Mouse (Mus musculus) limb, embryonic 11.5 days (tissue): ENCODE data around the gene Clrn3. TPM values are rescaled to one million over a fixed set of nuclear protein-coding genes. Genes with fewer than 3 reads are reported as not detected.
"Not testable (repeated sequence)": the region's sequence is repeated elsewhere in the genome, so short reads cannot be mapped to it uniquely, and the experiment has no call there.

Experiments used
- ATAC-seq: fragments of 200-750 bp; cut with Nextera tagmentation; 2 replicates; pipeline ENCODE4 v1.8.0; 2017; ENCODE audit warnings: low read depth; ENCODE audit not compliant: insufficient number of reproducible peaks, low FRiP score, low TSS enrichment
- DNase-seq: peaks from one replicate; pipeline ENCODE4 v3.0.0-alpha.2; 2015; ENCODE audit warnings: low spot score
- H3K27ac ChIP-seq: fragments of 300-500 bp; sonication (generic); replicated peaks from 2 replicates; pipeline ENCODE4 v1.5.1; 2014; ENCODE audit warnings: low read depth, mild to moderate bottlenecking, low read length
- H3K27me3 ChIP-seq: fragments of 300-500 bp; sonication (generic); 2 replicates; pipeline ENCODE4 v1.6.1; 2014; ENCODE audit warnings: mild to moderate bottlenecking, low read length, mixed read lengths; ENCODE audit not compliant: control insufficient read depth, insufficient read depth
- H3K36me3 ChIP-seq: fragments of 300-500 bp; sonication (generic); 2 replicates; pipeline ENCODE4 v1.6.1; 2014; ENCODE audit warnings: mild to moderate bottlenecking, low read length, moderate library complexity, mixed read lengths; ENCODE audit not compliant: control insufficient read depth, insufficient read depth
- H3K4me1 ChIP-seq: fragments of 300-500 bp; sonication (generic); 2 replicates; pipeline ENCODE4 v1.6.1; 2014; ENCODE audit warnings: low read length, mixed read lengths; ENCODE audit not compliant: control insufficient read depth, insufficient read depth
- H3K4me2 ChIP-seq: fragments of 300-500 bp; sonication (generic); 2 replicates; pipeline ENCODE4 v1.6.1; 2014; ENCODE audit warnings: low read depth, mild to moderate bottlenecking, moderate library complexity; ENCODE audit not compliant: severe bottlenecking
- H3K4me3 ChIP-seq: fragments of 300-500 bp; sonication (generic); 2 replicates; pipeline ENCODE4 v1.5.1; 2014; ENCODE audit warnings: low read depth, low read length
- H3K9ac ChIP-seq: fragments of 300-500 bp; sonication (generic); 2 replicates; pipeline ENCODE4 v1.6.1; 2014; ENCODE audit warnings: mild to moderate bottlenecking, low read length
- H3K9me3 ChIP-seq: fragments of 300-500 bp; sonication (generic); 2 replicates; pipeline ENCODE4 v1.6.1; 2016; ENCODE audit warnings: low read length; ENCODE audit not compliant: control insufficient read depth
- WGBS: fragments of 180-500 bp; shearing (Covaris S2); extraction: QIAGEN DNeasy Blood & Tissue Kit; methylation state at CpG from one replicate; pipeline ENCODE4 v1.1.7; 2014; 5-methylcytosine and 5-hydroxymethylcytosine counted together
- polyA plus RNA-seq: library from polyadenylated mRNA; unstranded; fragments of >200 nt; fragmentation: Nextera tagmentation; extraction: Ambion mirVana; gene quantifications from 2 replicates; pipeline ENCODE4 v1.2.1, GENCODE M21; 2014

The Clrn3 gene
- polyA plus RNA-seq, 1 experiment from 2014 or later, result not detected

DNA sequence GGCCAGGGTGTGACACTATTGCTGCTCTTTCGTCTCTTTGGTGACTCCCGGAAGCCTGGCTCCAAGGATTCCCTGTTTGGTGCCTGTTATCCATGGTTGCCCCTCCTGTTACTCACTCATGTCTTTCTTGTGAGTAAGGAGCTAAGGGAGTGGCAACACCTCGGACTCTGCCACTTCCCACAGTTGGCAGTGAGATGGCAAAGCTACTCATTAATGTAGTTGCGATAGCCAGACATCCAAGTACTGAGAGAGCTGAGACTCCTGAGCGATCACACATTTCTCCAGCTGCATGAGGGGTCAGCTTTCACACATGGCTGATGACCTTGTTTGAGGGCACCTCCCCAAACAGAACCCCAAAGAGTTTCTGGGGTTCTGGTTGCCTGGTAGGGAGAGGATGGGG, 18.0 kb downstream of the Clrn3 start:
- H3K27ac ChIP-seq, result no peak overlapping the region
- H3K4me1 ChIP-seq, result no peaks in the 10 kb centered on the region
- H3K4me2 ChIP-seq, result no peak overlapping the region
- no peak overlapping the region for H3K9ac ChIP-seq
- no peaks in the 10 kb centered on the region for H3K36me3 ChIP-seq
- WGBS, result 80% methylated on average over 5 of the region's 5 CpGs
- H3K4me3 ChIP-seq, result no peak overlapping the region
- H3K27me3 ChIP-seq, result no peaks in the 10 kb centered on the region
- DNase-seq (no peak), ATAC-seq (no peak)
- H3K9me3 ChIP-seq, result no peaks in the 10 kb centered on the region

DNA sequence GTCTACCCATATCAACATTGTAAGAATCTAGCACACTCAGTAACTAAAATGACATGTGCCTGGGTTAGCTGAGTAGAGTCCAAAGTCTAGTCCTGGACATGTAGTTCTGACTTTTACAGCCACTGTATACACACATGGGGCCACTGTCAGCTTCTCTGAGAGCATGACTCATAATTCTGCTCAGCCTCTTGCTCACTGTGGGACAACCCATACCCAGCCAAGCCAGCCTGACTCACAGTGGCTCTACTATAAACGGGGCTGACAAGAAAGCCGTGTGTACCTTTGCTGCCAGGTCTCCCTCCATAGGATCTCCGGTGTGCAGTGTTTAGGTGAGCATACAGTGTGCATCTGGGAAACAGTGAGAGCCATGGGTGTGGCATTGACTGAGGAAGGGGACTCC, 19.2 kb downstream of the Clrn3 start:
- Histone ChIP-seq H3K4me3 (no peak overlapping the region), H3K4me2 (no peak overlapping the region), H3K27ac (no peak overlapping the region), H3K9me3 (no peaks in the 10 kb centered on the region), H3K9ac (no peak overlapping the region), H3K27me3 (no peaks in the 10 kb centered on the region), H3K4me1 (no peaks in the 10 kb centered on the region), H3K36me3 (no peaks in the 10 kb centered on the region)
- DNase-seq (no peak), ATAC-seq (no peak)
- 89% methylated on average over 3 of the region's 3 CpGs for WGBS

DNA sequence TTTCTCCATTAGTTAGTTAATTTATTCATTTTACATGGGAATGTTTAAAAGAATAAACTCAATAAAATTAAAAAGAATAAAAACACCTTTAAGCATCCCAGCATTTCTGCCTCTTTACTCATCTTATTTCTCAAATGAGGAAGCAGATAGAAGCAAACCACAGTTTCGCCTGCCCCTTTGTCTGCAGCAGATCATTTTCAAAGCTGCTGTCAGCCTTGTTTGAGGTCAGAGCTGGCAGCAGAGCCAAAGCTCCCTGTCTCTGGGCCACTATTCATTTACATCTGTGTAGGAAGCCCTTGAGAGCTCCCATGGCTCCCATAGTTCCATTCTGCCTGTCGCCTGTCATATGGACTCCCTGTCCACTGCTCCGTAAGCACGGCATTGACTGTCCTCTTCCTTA, 19.9 kb downstream of the Clrn3 start:
- no peaks in the 10 kb centered on the region for H3K36me3 ChIP-seq
- WGBS, result 90% methylated on average over 4 of the region's 4 CpGs
- no peak overlapping the region for H3K4me3 ChIP-seq
- no peaks in the 10 kb centered on the region for H3K27me3 ChIP-seq
- H3K9me3 ChIP-seq, result no peaks in the 10 kb centered on the region
- no peaks in the 10 kb centered on the region for H3K4me1 ChIP-seq
- H3K4me2 ChIP-seq, result no peak overlapping the region
- DNase-seq, result no peak
- no peak for ATAC-seq
- H3K9ac ChIP-seq, result no peak overlapping the region
- H3K27ac ChIP-seq, result no peak overlapping the region

DNA sequence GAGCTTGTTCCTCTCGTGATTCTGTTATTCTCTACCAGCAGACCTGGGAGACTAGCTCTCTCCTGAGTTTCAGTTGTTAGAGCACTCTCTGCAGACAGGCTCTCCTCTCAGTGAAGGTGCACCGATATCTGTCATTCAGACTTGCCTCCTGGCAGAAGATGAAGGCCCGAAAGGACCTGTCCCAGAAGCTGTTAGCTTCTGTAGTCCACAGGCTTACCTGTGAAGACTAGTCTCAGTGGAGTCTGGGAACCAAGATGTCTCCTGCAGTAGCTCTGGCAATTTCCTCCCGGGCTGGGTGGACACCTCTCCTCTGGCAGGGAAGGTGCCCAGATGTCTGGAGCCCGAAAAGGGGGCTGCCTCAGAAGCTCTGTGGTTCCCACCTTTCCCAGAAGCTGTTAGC, 21.9 kb downstream of the Clrn3 start:
- not testable (repeated sequence) for H3K27me3 ChIP-seq, H3K27ac ChIP-seq, H3K9ac ChIP-seq, H3K36me3 ChIP-seq, H3K4me1 ChIP-seq, H3K4me3 ChIP-seq, H3K9me3 ChIP-seq, DNase-seq, ATAC-seq, H3K4me2 ChIP-seq
- 90% methylated on average over 5 of the region's 5 CpGs for WGBS

DNA sequence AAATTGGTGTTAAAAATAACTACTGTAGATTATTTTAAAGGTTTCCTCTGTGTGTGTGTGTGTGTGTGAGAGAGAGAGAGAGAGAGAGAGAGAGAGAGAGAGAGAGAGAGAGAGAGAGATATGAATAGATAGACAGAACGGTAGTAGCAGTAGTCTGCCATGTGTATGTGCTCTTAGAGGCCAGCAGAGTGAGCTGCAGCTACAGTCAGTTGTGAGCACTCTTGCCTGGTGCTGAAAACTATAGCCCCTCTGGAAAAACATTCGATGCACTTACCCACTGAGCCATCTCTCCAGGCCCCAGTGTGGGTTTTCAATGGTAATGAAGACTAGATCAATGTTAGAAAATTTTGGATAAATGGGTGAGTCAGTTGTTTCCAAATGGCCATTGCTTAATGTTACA, 29.1 kb downstream of the Clrn3 start:
- no peak overlapping the region for H3K4me2 ChIP-seq
- 55% methylated on average over 2 of the region's 2 CpGs for WGBS
- no peaks in the 10 kb centered on the region for H3K4me1 ChIP-seq
- ATAC-seq (no peak), DNase-seq (no peak)
- no peak overlapping the region for H3K9ac ChIP-seq
- H3K9me3 ChIP-seq, result no peaks in the 10 kb centered on the region
- H3K27ac ChIP-seq, result no peak overlapping the region
- H3K4me3 ChIP-seq, result no peak overlapping the region
- H3K36me3 ChIP-seq, result no peaks in the 10 kb centered on the region
- H3K27me3 ChIP-seq, result no peaks in the 10 kb centered on the region

DNA sequence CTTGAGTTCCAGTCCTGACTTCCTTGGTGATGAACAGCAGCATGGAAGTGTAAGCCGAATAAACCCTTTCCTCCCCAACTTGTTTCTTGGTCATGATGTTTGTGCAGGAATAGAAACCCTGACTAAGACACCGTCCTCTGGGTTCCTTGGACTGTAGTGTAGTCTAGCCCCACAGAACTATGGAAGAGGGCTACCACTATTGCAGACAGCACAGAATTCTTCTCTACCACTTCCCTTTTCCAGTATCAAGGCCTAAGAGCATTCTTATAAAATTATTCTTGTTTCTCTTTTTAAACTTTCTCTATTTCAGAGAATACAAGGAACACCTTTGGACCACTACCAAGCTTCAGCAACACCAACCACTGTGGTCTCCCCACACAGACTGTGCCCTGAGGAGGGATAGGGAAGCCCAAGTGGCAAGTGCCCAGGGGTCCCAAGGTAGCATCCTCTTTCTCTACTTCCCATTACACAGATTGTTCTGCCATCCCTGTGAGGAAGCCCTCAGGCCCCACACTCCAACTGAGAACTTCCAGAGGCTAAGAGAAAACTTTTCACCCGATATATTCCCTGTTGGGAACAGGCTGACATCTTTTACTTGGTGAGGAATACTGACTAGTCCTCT, 29.8 kb downstream of the Clrn3 start:
- H3K4me2 ChIP-seq, result no peak overlapping the region
- no peaks in the 10 kb centered on the region for H3K36me3 ChIP-seq
- WGBS, result 76% methylated on average over 2 of the region's 3 CpGs
- H3K4me1 ChIP-seq, result no peaks in the 10 kb centered on the region
- H3K27ac ChIP-seq, result no peak overlapping the region
- ATAC-seq (no peak), DNase-seq (no peak)
- no peak overlapping the region for H3K4me3 ChIP-seq
- H3K27me3 ChIP-seq, result no peaks in the 10 kb centered on the region
- no peaks in the 10 kb centered on the region for H3K9me3 ChIP-seq
- no peak overlapping the region for H3K9ac ChIP-seq

DNA sequence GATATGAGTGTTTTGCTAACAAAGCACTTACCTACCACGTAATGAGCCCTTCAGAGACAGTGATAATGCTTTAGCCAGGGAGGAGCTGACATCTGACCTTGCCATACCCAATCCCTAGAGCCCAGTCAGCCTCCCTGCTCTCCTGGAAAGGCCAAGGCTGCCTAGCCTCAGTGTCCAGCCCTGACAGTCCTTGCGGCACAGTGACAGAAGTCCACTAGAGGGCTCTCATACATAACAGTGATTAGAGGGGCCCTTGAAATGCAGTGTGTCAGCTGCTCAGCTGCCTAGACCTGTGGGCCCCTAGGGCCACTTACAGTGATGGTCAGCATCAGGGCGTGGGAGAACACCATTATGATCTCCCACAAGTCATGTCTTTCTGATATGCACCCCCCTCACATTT, 33.2 kb downstream of the Clrn3 start:
- Histone ChIP-seq H3K9me3 (no peaks in the 10 kb centered on the region; the same call in 1 of the 2 replicates), H3K4me2 (no peak overlapping the region), H3K27ac (no peak overlapping the region), H3K4me1 (no peaks in the 10 kb centered on the region), H3K27me3 (no peaks in the 10 kb centered on the region), H3K36me3 (no peaks in the 10 kb centered on the region), H3K9ac (no peak overlapping the region), H3K4me3 (no peak overlapping the region)
- 41% methylated on average over 3 of the region's 3 CpGs for WGBS
- ATAC-seq, result no peak
- DNase-seq, result no peak

DNA sequence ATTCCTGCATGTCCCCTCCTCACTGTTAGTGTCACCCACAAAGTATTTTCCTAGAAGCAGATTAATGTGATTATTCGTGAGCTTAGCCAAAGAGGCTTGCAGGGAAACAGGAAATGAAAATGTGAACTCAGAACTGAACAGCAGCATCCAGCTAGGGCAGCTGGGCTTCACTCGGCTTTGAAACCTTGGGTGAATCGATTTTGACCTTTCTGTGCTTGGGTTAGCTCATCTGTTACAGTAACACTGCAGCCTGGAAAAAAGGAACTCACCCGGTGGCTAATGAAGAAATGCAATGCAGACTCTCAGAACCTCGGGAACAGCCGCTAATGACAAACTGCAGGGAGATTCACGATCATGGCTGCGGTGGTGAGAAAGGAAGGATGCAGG, 38.0 kb downstream of the Clrn3 start:
- no peak overlapping the region for H3K4me3 ChIP-seq
- no peaks in the 10 kb centered on the region for H3K36me3 ChIP-seq
- DNase-seq, result no peak
- H3K4me1 ChIP-seq, result peaks cover 3% of the 10 kb centered on the region; the same call in 1 of the 2 replicates
- H3K9me3 ChIP-seq, result no peaks in the 10 kb centered on the region; the same call in 1 of the 2 replicates
- no peak for ATAC-seq
- no peaks in the 10 kb centered on the region for H3K27me3 ChIP-seq
- 53% methylated on average over 8 of the region's 8 CpGs for WGBS
- H3K4me2 ChIP-seq, result no peak overlapping the region
- no peak overlapping the region for H3K9ac ChIP-seq
- H3K27ac ChIP-seq, result no peak overlapping the region
